Mouse (Mus musculus): ENCODE measurements at regions not wholly inside any gene's neighbourhood (a gene's known extent, or its start where the extent isn't known, plus 50 kb on each side); places are given as distances from the start of the nearest gene placed in this dataset.

DNA sequence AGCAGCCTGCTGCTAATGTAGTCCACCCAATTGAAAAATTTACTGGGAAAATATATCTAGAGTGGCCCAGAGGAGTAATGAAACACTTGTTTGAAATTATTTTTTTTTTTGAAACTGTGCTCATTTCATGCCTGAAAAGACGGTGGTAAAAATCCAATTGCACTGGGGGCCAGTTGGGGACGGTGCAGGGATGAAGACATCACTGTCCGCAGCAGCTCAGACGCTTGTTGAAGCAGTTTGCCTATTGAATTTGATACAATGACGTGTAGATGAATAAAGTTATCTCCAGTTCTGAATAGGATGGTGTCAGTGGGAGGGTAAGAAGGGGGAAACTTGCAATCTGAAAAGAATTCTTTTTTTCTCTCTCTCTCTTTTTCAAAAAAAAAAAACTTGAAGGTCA, 200.5 kb downstream of the Nr2f2 start:
- Histone ChIP-seq H3K27ac (ENCODE audit: insufficient read depth, low read depth) (no peak overlapping the region), H3K9ac (ENCODE audit: insufficient read depth, low read depth) (no peak overlapping the region), H3K27me3 (replicated peaks) (no peaks in the 10 kb centered on the region), H3K4me1 (ENCODE audit: control insufficient read depth in 1 of 2, insufficient read depth in 2 of 2) (no peaks in the 10 kb centered on the region), H3K4me3 (replicated peaks in 1 of 3; ENCODE audit: low read depth in 2 of 3, low read length in 2 of 3, poor library complexity in 1 of 3) (no peak overlapping the region), H3K79me2 (replicated peaks; ENCODE audit: control insufficient read depth, extremely low read depth, insufficient read depth, poor library complexity, severe bottlenecking) (no peaks in the 10 kb centered on the region), H3K9me3 (replicated peaks; ENCODE audit: low read length) (peaks cover 50% of the 10 kb centered on the region), H3K36me3 (replicated peaks in 1 of 2; ENCODE audit: control insufficient read depth in 1 of 2, insufficient read depth in 1 of 2, low read length in 1 of 2) (no peaks in the 10 kb centered on the region), H3K4me2 (ENCODE audit: insufficient read depth, low read depth, poor library complexity, severe bottlenecking) (no peak overlapping the region)
- TF ChIP-seq MEF2A (IDR thresholded peaks at IDR 0.05; ENCODE audit: borderline replicate concordance, low read depth, low read length) (no peak), JUND (conservative IDR thresholded peaks at IDR 0.05; ENCODE audit: low read depth, low read length) (no peak), KAT2A (IDR thresholded peaks at IDR 0.05; ENCODE audit: insufficient replicate concordance, low read length) (no peak), RAD21 (IDR thresholded peaks at IDR 0.05; ENCODE audit: low read depth, low read length) (no peak), ELF1 (IDR thresholded peaks at IDR 0.05; ENCODE audit: low read depth, low read length) (no peak), MAFK (IDR thresholded peaks at IDR 0.05; ENCODE audit: insufficient replicate concordance, low read length) (no peak), PAX5 (IDR thresholded peaks at IDR 0.05; ENCODE audit: low read length) (no peak), MYC (IDR thresholded peaks at IDR 0.05; ENCODE audit: low read depth, low read length) (no peak), MAZ (IDR thresholded peaks at IDR 0.05; ENCODE audit: low read depth, low read length) (no peak), TCF12 (IDR thresholded peaks at IDR 0.05; ENCODE audit: low read depth, low read length) (no peak), HCFC1 (IDR thresholded peaks at IDR 0.05; ENCODE audit: low read depth, low read length) (no peak), JUN (IDR thresholded peaks at IDR 0.05; ENCODE audit: insufficient read depth, low read depth, low read length) (no peak), EP300 (IDR thresholded peaks at IDR 0.05; ENCODE audit: low read length) (no peak)
- in situ Hi-C loops (cut with MboI; ENCODE audit: low pct_ligation_motif_present, low pct_unique_long_range_greater_than_20kb, low sequenced_read_pairs) (no loop called here), dilution Hi-C loops (cut with MboI; ENCODE audit: extremely low pct_ligation_motif_present, extremely low pct_unique_long_range_greater_than_20kb, low sequenced_read_pairs) (no loop called here)
- no peak for DNase-seq (ENCODE audit: extremely low read depth)

DNA sequence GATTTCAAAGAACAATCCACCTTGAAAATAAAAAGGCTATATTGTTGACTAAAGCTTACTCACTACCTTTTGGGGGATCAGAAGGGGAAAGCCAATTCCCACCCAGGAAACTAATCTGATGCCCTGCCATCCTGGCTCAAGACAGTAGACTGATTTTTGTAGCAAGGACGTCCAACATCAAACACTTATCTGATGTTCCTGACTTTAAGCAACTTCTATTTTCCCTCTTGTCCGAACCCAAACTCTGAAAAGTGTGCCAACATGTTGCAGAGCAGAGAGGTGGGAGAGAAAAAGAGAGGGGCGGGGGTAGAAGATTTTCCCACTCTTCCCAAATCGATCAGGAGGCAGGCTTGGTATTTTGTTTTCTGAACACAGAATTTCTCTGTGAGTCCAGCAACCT, 201.0 kb downstream of the Nr2f2 start:
- Histone ChIP-seq H3K4me1 (ENCODE audit: control insufficient read depth in 1 of 2, insufficient read depth in 2 of 2) (no peaks in the 10 kb centered on the region), H3K9me3 (replicated peaks; ENCODE audit: low read length) (peaks cover 52% of the 10 kb centered on the region), H3K27me3 (replicated peaks) (no peaks in the 10 kb centered on the region), H3K4me2 (ENCODE audit: insufficient read depth, low read depth, poor library complexity, severe bottlenecking) (no peak overlapping the region), H3K4me3 (replicated peaks in 1 of 3; ENCODE audit: low read depth in 2 of 3, low read length in 2 of 3, poor library complexity in 1 of 3) (no peak overlapping the region), H3K79me2 (replicated peaks; ENCODE audit: control insufficient read depth, extremely low read depth, insufficient read depth, poor library complexity, severe bottlenecking) (no peaks in the 10 kb centered on the region), H3K27ac (ENCODE audit: insufficient read depth, low read depth) (no peak overlapping the region), H3K9ac (ENCODE audit: insufficient read depth, low read depth) (no peak overlapping the region), H3K36me3 (replicated peaks in 1 of 2; ENCODE audit: control insufficient read depth in 1 of 2, insufficient read depth in 1 of 2, low read length in 1 of 2) (no peaks in the 10 kb centered on the region)
- in situ Hi-C loops (cut with MboI; ENCODE audit: low pct_ligation_motif_present, low pct_unique_long_range_greater_than_20kb, low sequenced_read_pairs): no loop called here
- no peak for TF ChIP-seq ETS1 (conservative IDR thresholded peaks at IDR 0.05; ENCODE audit: low read depth, low read length)
- no peak for TF ChIP-seq MAFK (IDR thresholded peaks at IDR 0.05; ENCODE audit: insufficient replicate concordance, low read length)
- no peak for TF ChIP-seq UBTF (IDR thresholded peaks at IDR 0.05; ENCODE audit: low read depth, low read length)
- TF ChIP-seq RCOR1 (conservative IDR thresholded peaks at IDR 0.05; ENCODE audit: low read depth, low read length): no peak
- TF ChIP-seq POLR2AphosphoS2 (IDR thresholded peaks at IDR 0.05; ENCODE audit: low read depth, low read length): no peak
- TF ChIP-seq MAZ (IDR thresholded peaks at IDR 0.05; ENCODE audit: low read depth, low read length): no peak
- no peak for TF ChIP-seq ZC3H11A (IDR thresholded peaks at IDR 0.05; ENCODE audit: low read depth, low read length)
- no peak for TF ChIP-seq ZMIZ1 (IDR thresholded peaks at IDR 0.05; ENCODE audit: low read depth, low read length)
- no peak for DNase-seq (ENCODE audit: extremely low read depth)
- dilution Hi-C loops (cut with MboI; ENCODE audit: extremely low pct_ligation_motif_present, extremely low pct_unique_long_range_greater_than_20kb, low sequenced_read_pairs): no loop called here

Measured in CH12.LX (cell line).